Mouse (Mus musculus) CD4-positive, CD25-positive, alpha-beta regulatory T cell, adult 4 months (primary cell): Measurements from ENCODE around the gene 9230104L09Rik. TPM values are rescaled to one million over a fixed set of nuclear protein-coding genes. Genes with fewer than 3 reads are reported as not detected.
A peak's percentile ranks its signal among the peaks of the same experiment; 100 is the strongest.

Experiments used
- ATAC-seq: one replicate; pipeline ENCODE4 v1.8.0; 2017
- polyA plus RNA-seq, 2 experiments: library from polyadenylated mRNA; unstranded; fragments of 100-300 nt; shearing (Covaris generic); gene quantifications; one replicate each; pipeline ENCODE4 v1.2.1; 2017

The 9230104L09Rik gene
- not detected for polyA plus RNA-seq

GRCm38 (mm10) chr2:148864966-148865365 is at the start of gene 9230104L09Rik:
9230104L09Rik (minus strand) TSS chr2:148865038.
- no peak for ATAC-seq

- ATAC-seq, result peak; percentile 85
Measured at GRCm38 (mm10) chr2:148902286-148902685, 37.4 kb upstream of the 9230104L09Rik start.

- ATAC-seq, result no peak
Measured at GRCm38 (mm10) chr2:148900305-148900704, 35.5 kb upstream of the 9230104L09Rik start.

DNA sequence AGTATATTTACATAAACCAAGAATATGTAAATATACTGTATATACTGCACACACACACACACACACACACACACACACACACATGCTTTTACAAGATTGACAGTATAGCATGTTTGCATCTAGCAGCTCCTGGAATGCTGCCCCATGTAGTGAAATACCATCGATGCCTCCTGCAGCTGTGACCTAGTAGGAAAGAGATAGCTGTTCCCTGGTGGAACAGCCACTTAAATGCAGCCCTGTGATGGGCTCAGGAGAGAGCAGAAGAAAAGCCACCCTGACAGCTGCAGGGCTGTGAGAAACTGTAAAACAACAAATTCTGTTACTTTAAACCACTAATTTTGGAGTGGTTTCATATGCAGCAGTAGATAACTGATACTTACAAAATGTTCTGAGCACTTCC is 31.4 kb upstream of the 9230104L09Rik start:
- ATAC-seq, result no peak

DNA sequence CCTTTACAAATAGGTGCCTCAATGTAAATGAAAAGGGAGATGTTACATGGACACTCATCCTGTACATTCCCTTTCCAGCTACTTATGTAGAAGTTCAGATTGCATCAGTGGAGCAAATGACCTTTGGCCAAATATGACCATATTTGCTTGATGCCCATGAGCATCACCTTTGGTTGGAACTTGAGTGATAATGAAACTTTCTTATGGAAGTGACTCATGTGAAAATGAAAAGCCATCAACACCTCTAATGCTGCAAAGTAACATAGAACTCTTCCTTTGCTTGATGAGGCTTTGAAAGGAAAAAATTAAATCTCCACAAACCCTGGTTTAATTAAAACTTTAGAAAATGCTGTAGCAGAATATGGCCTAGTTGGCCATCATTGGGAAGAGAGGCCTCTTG is 28.3 kb upstream of the 9230104L09Rik start:
- ATAC-seq, result no peak

- ATAC-seq, result no peak
Measured at GRCm38 (mm10) chr2:148890021-148890851, 25.4 kb upstream of the 9230104L09Rik start.

- no peak for ATAC-seq
Measured at GRCm38 (mm10) chr2:148889331-148890010, 24.6 kb upstream of the 9230104L09Rik start.

- no peak for ATAC-seq
Measured at GRCm38 (mm10) chr2:148888872-148889271, 24.0 kb upstream of the 9230104L09Rik start.

- no peak for ATAC-seq
Measured at GRCm38 (mm10) chr2:148884738-148885137, 19.9 kb upstream of the 9230104L09Rik start.

GRCm38 (mm10) chr2:148879199-148879598 is 14.4 kb upstream of the 9230104L09Rik start:
- ATAC-seq, result no peak

DNA sequence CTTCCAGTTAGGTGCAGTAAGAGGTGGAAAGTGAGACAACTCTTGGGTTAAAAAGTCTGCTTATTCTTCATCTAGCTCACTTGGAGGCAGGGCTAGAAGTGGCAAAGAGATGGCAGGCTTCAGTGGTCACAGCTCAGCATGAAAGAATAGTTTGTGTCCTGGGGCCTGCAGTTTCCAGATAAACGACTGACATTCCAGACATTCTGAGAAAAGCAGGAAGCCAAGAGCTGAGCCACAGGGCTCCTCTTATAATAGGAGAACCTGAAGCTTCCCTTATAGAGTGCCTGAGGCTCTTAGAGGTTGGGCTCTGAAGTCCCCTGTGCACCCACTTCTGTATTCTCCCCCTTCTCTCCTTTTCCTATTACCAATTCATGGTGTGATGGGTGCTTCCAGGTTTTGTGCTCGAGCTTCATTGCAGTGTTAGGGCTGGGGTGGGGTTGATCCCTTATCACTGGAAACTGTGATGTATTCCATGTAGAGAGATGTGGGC is 13.8 kb upstream of the 9230104L09Rik start:
- ATAC-seq, result no peak

DNA sequence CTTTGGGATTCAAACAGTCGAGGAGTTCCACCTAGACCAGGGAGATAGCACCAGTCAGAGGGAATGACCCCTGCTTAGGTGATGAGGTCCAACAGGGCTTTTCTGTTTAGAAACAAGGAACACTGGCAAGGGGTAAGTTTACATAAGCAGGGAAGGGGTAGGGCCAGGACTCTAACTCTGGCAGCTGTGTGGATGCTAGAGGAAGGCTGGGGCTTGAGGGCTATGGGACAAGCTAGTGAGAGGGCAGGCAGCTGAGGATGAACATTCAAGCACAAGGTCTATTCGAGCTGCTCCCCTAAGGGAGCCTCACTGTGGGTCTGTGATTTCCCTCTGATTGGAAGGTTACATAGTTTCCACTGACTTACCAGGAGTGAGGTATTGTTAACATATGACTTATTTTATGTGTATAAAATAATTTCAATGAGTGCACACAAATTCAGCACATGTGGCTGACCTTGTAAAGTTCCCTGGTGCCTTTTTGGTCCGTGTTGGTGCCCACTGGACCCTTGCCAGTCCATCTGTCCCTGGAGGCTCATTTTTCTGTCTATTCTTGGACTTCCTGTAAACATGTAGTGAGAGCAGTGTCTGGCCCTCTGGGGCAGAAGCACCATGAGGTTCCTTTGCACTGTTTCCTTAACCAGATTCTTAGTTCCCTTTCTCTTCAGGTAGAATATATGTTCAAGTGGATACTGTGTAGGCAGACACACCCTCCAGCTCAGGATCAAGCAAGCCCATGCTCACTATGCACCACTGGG is 12.4 kb upstream of the 9230104L09Rik start:
- no peak for ATAC-seq

GRCm38 (mm10) chr2:148875335-148875811 is 10.5 kb upstream of the 9230104L09Rik start, which contains the start of gene Cst3:
Cst3 (minus strand) TSS chr2:148875692.
- ATAC-seq, result peak; percentile 95

DNA sequence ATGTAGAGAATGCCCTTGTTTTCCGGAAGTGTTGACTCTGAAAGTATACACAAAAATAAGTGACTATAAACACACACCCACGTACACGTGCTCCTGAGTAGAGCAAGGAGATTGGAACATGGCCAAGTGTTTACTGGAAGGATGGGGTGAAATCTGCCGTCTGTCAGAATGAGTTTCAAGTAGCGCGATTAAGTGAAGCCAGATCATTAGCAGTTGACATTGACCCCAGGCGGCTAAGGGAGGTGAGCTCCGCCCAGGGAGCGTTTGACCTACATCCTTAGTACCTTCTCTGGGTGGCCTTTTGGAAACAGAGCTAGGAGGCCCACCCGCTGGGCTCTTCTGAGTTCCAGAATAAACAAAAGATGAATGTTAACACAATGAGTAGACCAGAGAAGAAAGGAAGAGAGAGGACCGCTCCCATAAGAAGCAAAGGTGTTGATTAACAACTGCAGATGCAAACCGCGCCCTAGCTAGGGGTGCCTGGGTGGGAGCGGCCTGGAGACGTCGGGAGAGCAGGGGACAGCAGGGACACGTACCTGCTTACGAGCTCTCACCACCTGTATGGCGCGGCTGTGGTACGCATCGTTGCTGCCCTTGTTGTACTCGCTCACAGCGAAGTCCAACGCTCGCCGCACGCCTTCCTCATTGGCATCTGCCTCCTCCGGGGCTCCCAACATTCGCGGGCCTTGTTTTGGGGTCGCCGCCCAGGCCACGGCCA is 9.9 kb upstream of the 9230104L09Rik start:
- peak; percentile 55 for ATAC-seq

GRCm38 (mm10) chr2:148874224-148874616 is 9.4 kb upstream of the 9230104L09Rik start:
- ATAC-seq, result no peak

DNA sequence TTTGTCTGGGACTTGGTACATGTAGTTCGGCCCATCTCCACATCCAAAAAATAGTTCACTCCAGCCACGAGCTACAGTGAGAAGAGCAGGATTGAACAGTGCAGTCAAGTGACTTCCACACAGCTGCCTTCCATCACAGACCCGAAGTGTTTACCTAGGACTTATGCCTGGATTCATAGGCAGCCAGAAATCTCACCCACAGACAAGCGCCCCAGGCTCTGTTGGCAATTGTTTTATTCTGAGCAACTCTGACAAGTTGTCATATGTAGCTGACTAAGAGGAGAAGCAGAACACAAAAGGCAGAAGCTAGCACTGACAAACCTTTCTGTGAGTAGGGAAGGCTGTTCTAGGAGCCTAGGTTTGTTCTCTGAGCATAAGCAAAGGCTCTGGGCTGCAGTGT is 8.0 kb upstream of the 9230104L09Rik start:
- no peak for ATAC-seq

GRCm38 (mm10) chr2:148870526-148870925 is 5.7 kb upstream of the 9230104L09Rik start:
- ATAC-seq, result no peak

GRCm38 (mm10) chr2:148868959-148869358 is 4.1 kb upstream of the 9230104L09Rik start:
- no peak for ATAC-seq

- no peak for ATAC-seq
Measured at GRCm38 (mm10) chr2:148861693-148862092, 3.1 kb downstream of the 9230104L09Rik start.

GRCm38 (mm10) chr2:148860993-148861392 is 3.8 kb downstream of the 9230104L09Rik start:
- ATAC-seq, result no peak

DNA sequence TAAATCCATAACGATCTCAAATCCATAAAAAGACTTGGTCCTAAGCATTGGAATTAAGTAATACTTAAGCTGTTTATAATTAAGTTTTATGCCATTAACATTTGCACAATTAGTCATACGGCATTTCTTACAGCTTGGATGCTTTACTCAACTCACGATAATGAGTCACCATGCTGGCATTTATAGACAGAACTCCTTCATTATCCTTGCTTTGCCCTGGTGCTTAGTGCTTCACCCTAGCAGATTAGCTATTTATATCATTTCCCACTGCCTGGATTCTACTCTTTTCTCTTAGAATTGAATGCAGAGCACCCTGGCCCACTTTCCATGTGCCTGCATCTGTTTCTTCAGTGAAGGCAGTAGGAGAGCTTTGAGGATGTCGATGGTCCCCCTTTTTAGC is 7.3 kb downstream of the 9230104L09Rik start:
- no peak for ATAC-seq
